Mouse (Mus musculus) midbrain, embryonic 11.5 days (tissue): ENCODE data around the gene Pex5l. TPM values are rescaled to one million over a fixed set of nuclear protein-coding genes. Genes with fewer than 3 reads are reported as not detected.

Source experiments
- ATAC-seq: fragments of 200-750 bp; cut with Nextera tagmentation; 2 replicates; pipeline ENCODE4 v1.8.0; 2017; ENCODE audit warnings: moderate TSS enrichment, moderate library complexity; ENCODE audit not compliant: low FRiP score
- DNase-seq: peaks from one replicate; pipeline ENCODE4 v3.0.0; 2015; ENCODE audit warnings: low spot score; ENCODE audit errors: missing footprints
- H3K27ac ChIP-seq: fragments of 300-500 bp; sonication (generic); 2 replicates; pipeline ENCODE4 v1.5.1; 2014; ENCODE audit warnings: low read depth, low read length
- H3K27me3 ChIP-seq: fragments of 300-500 bp; sonication (generic); 2 replicates; pipeline ENCODE4 v1.6.1; 2014; ENCODE audit warnings: mild to moderate bottlenecking, low read length, moderate library complexity, mixed read lengths; ENCODE audit not compliant: control insufficient read depth, insufficient read depth
- H3K36me3 ChIP-seq: fragments of 300-500 bp; sonication (generic); 2 replicates; pipeline ENCODE4 v1.6.1; 2014; ENCODE audit warnings: mild to moderate bottlenecking, low read length, moderate library complexity, mixed read lengths; ENCODE audit not compliant: control insufficient read depth, insufficient read depth
- H3K4me1 ChIP-seq: fragments of 300-500 bp; sonication (generic); 2 replicates; pipeline ENCODE4 v1.6.1; 2014; ENCODE audit warnings: low read length; ENCODE audit not compliant: control insufficient read depth, insufficient read depth
- H3K4me2 ChIP-seq: fragments of 300-500 bp; sonication (generic); 2 replicates; pipeline ENCODE4 v1.6.1; 2014; ENCODE audit warnings: mild to moderate bottlenecking, moderate library complexity
- H3K4me3 ChIP-seq: fragments of 300-500 bp; sonication (generic); 2 replicates; pipeline ENCODE4 v1.5.1; 2014; ENCODE audit warnings: low read depth, low read length
- H3K9ac ChIP-seq: fragments of 300-500 bp; sonication (generic); 2 replicates; pipeline ENCODE4 v1.6.1; 2014; ENCODE audit warnings: low read length
- H3K9me3 ChIP-seq: fragments of 300-500 bp; sonication (generic); 2 replicates; pipeline ENCODE4 v1.6.1; 2016; ENCODE audit warnings: low read length; ENCODE audit not compliant: control insufficient read depth
- WGBS: fragments of 180-500 bp; shearing (Covaris S2); extraction: QIAGEN DNeasy Blood & Tissue Kit; methylation state at CpG from one replicate; pipeline ENCODE4 v1.1.7; 2014; 5-methylcytosine and 5-hydroxymethylcytosine counted together
- polyA plus RNA-seq: library from polyadenylated mRNA; unstranded; fragments of >200 nt; fragmentation: Nextera tagmentation; extraction: Ambion mirVana; gene quantifications from 2 replicates; pipeline ENCODE4 v1.2.1, GENCODE M21; 2014

The Pex5l gene
- polyA plus RNA-seq, 1 experiment from 2014 or later = 1.9 TPM

- Histone ChIP-seq H3K9ac (no peak overlapping the region), H3K4me1 (no peaks in the 10 kb centered on the region), H3K4me3 (no peak overlapping the region), H3K36me3 (no peaks in the 10 kb centered on the region), H3K27me3 (no peaks in the 10 kb centered on the region), H3K27ac (no peak overlapping the region; the same call in 1 of the 2 replicates), H3K9me3 (no peaks in the 10 kb centered on the region), H3K4me2 (no peak overlapping the region)
- DNase-seq = no peak
- peak; percentile 44; the same call in 1 of the 2 replicates for ATAC-seq
- WGBS = 69% methylated on average over 5 of the region's 5 CpGs
Observed at GRCm38 (mm10) chr3:33048304-33048703, 94.7 kb downstream of the Pex5l start.

DNA sequence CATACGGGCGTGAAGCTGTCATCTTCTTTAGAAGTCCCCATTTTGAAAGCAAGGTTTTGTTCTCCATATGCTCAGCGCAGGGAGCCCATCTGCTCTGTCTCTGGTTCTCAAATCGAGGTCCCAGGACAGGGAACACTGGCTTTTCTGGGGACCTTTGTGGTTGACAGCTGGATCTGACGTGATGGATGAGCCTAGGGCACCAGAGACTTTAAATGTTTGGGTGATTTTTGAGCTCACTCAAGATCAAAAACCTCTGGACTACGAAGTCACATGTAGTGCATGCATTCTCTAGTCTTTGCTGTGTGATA is 98.3 kb downstream of the Pex5l start:
- no peak overlapping the region for H3K4me2 ChIP-seq
- H3K9me3 ChIP-seq = no peaks in the 10 kb centered on the region
- no peak overlapping the region for H3K27ac ChIP-seq
- H3K9ac ChIP-seq = no peak overlapping the region
- 85% methylated on average over 6 of the region's 6 CpGs for WGBS
- no peaks in the 10 kb centered on the region for H3K36me3 ChIP-seq
- ATAC-seq = no peak
- no peaks in the 10 kb centered on the region for H3K27me3 ChIP-seq
- H3K4me1 ChIP-seq = no peaks in the 10 kb centered on the region
- no peak overlapping the region for H3K4me3 ChIP-seq
- no peak for DNase-seq

DNA sequence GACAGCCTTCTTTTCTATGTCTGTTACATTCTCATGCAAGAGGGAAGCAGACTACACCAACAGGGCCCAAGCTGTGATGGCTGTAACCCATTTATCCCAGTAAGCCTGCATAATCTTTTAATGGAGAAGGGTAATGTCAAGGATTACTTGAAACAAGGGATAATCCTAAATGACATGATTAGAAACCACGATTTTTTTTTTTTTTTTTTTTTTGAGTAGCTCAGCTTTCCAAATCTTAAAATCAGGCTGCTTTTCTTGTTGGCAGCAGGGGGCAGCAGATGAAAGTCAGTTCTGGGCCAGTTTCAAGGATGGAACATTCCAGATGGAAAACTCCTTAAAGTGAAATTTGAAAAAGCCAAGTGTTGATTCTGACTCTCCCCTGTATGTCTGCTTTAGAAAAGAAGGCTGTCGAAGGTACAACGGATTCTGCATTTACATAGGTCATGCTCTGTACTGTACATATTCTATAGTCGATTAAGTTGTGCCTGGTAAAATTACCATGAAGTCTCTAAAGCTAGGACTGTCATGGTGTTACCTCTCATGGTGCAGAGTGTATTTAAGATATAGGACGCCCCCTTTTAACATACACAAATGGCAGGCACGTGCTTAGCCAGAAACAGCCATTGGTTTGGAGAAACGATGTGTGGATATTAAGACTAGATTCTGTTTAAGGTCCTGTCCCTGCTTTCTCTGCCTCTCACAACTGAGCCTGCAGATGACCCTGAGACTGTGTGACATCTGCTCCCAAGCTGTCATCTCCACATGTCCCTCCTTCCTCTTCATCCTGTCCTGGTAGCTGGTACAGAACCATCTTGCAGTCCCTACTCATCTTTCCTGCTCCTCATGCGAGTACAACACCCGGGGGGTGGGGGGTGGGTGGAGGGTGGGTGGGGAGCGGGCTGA is 98.9 kb downstream of the Pex5l start:
- H3K9ac ChIP-seq = no peak overlapping the region
- no peaks in the 10 kb centered on the region for H3K4me1 ChIP-seq
- H3K27me3 ChIP-seq = no peaks in the 10 kb centered on the region
- DNase-seq (no peak), ATAC-seq (peak; percentile 42; the same call in 1 of the 2 replicates)
- no peaks in the 10 kb centered on the region for H3K36me3 ChIP-seq
- H3K4me2 ChIP-seq = no peak overlapping the region
- no peaks in the 10 kb centered on the region for H3K9me3 ChIP-seq
- no peak overlapping the region for H3K27ac ChIP-seq
- H3K4me3 ChIP-seq = no peak overlapping the region
- 76% methylated on average over 10 of the region's 10 CpGs for WGBS

DNA sequence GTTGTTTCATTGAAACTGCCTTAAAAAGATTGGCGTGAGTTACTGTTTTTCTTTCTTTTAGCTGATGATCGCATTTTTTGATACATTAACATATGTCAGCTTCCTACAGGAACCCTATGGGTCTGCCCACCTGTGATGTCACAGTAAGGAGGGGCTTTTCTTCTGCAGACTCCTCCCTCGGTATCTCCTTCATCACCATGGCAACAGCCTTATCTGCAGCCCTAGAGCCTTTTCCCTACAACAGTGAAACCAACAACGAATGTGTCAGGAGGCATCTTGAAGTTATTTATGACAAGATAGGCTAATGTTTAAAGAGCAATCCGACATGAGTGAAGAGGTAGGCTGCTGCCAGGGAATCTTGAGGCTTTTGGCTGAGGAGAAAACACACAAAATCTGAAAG is 118.5 kb downstream of the Pex5l start:
- no peak overlapping the region for H3K27ac ChIP-seq
- no peaks in the 10 kb centered on the region for H3K27me3 ChIP-seq
- no peaks in the 10 kb centered on the region for H3K4me1 ChIP-seq
- H3K9me3 ChIP-seq = no peaks in the 10 kb centered on the region
- H3K4me2 ChIP-seq = no peak overlapping the region
- no peak overlapping the region for H3K4me3 ChIP-seq
- DNase-seq = no peak
- 69% methylated on average over 5 of the region's 5 CpGs for WGBS
- no peak for ATAC-seq
- H3K9ac ChIP-seq = no peak overlapping the region
- no peaks in the 10 kb centered on the region for H3K36me3 ChIP-seq

GRCm38 (mm10) chr3:33003901-33004300 is 139.1 kb downstream of the Pex5l start:
- 90% methylated on average over 4 of the region's 4 CpGs for WGBS
- ATAC-seq (no peak), DNase-seq (no peak)
- no peak overlapping the region for H3K9ac ChIP-seq
- H3K4me2 ChIP-seq = no peak overlapping the region
- no peak overlapping the region for H3K4me3 ChIP-seq
- H3K9me3 ChIP-seq = no peaks in the 10 kb centered on the region
- H3K27me3 ChIP-seq = no peaks in the 10 kb centered on the region
- no peak overlapping the region for H3K27ac ChIP-seq
- H3K36me3 ChIP-seq = no peaks in the 10 kb centered on the region
- peaks cover 3% of the 10 kb centered on the region; the same call in 1 of the 2 replicates for H3K4me1 ChIP-seq

DNA sequence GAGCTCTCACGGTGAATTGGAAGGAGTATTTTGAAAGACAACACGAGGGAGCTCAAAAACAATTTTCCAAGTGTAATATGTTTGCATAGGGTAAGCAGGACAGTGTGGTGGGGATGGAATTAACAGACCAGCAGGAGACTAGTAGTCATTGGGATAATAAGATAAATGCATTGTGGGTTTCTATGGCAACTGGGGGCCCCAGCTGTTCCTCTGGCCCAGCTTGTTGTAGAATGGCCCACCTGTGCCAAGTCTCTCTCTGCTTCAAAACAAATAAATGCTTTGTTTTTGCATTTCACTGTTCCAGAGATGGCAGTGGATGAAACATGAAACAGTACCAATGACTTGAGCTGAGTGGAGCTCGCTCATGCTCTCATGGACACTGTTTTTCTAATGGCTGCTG is 141.3 kb downstream of the Pex5l start:
- 84% methylated on average over 3 of the region's 3 CpGs for WGBS
- Histone ChIP-seq H3K4me3 (no peak overlapping the region), H3K27ac (no peak overlapping the region), H3K4me1 (peaks cover 3% of the 10 kb centered on the region; the same call in 1 of the 2 replicates), H3K9ac (no peak overlapping the region), H3K27me3 (no peaks in the 10 kb centered on the region), H3K9me3 (no peaks in the 10 kb centered on the region), H3K4me2 (no peak overlapping the region), H3K36me3 (no peaks in the 10 kb centered on the region)
- no peak for DNase-seq
- ATAC-seq = no peak

DNA sequence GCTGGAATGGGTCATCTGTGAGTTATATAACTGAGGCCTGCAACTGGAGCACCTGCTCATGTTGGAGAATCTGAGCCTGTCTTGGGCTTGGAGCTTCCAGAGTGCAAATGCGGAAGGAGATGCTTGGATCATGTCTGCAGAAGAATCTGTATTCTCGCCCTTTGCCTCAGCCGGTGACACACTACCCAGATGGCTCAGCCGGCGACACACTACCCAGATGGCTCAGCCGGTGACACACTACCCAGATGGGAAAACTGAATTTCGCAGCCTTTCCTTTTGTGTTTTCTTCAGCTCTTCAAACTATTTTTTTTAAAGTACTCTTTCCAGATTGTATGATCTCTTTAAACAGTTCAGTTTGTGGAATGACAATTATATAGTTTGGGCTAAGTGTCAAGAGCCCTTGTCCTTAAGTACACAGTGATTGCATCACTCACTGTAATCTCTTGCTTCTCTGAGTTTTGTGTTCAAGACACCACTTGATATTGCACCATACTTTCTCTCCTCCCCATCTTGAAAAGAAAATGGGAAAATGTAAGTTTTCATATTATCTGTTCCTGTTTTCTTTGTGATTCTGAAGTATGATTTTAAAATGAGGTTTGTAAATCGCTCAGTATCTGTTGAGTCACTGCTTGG is 142.5 kb downstream of the Pex5l start:
- no peak for ATAC-seq
- Histone ChIP-seq H3K27me3 (no peaks in the 10 kb centered on the region), H3K4me3 (no peak overlapping the region), H3K9me3 (no peaks in the 10 kb centered on the region), H3K36me3 (no peaks in the 10 kb centered on the region), H3K27ac (no peak overlapping the region), H3K4me2 (no peak overlapping the region), H3K4me1 (peaks cover 3% of the 10 kb centered on the region; the same call in 1 of the 2 replicates), H3K9ac (no peak overlapping the region)
- WGBS = 90% methylated on average over 8 of the region's 8 CpGs
- DNase-seq = no peak

- Histone ChIP-seq H3K27ac (no peak overlapping the region), H3K9me3 (no peaks in the 10 kb centered on the region), H3K4me1 (no peaks in the 10 kb centered on the region), H3K36me3 (no peaks in the 10 kb centered on the region), H3K27me3 (no peaks in the 10 kb centered on the region), H3K4me2 (no peak overlapping the region), H3K4me3 (no peak overlapping the region), H3K9ac (no peak overlapping the region)
- WGBS = 67% methylated on average over 12 of the region's 12 CpGs
- ATAC-seq (no peak), DNase-seq (no peak)
Observed at GRCm38 (mm10) chr3:32991713-32992575, 151.1 kb downstream of the Pex5l start.
